Mouse (Mus musculus): ENCODE results near the gene Kcnh4.

The Kcnh4 gene

DNA sequence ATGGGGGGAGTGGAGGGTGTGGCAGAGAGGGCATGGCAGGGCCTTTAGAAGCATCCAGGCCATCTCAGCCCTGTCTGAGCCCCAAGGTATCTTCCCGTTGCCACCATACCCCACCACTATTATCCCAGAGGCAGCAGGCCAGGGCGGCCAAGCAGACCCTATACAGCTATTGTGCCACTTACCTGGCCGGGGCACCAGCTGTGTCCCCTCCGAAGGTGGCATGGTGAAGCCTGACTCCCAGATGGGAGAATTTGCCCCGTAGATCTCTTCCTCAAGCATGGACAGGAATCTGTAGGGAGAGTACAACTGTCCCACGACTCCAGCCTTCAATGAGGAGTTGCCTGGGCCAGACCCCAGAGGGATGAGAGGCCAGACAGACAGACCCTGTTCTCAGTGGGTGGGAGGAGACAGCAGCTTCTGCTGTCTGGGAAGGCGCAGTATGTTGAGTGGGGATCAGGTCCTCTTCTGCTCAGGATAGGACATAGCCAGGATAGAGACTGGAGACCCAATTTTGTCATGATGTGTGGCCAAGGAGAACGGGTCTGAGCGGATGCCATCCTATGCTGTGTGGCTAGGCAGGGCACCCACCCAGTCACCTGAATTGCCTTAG, 50.4 kb downstream of the Kcnh4 start:
- no peak for DNase-seq (ENCODE audit: low spot score)

DNA sequence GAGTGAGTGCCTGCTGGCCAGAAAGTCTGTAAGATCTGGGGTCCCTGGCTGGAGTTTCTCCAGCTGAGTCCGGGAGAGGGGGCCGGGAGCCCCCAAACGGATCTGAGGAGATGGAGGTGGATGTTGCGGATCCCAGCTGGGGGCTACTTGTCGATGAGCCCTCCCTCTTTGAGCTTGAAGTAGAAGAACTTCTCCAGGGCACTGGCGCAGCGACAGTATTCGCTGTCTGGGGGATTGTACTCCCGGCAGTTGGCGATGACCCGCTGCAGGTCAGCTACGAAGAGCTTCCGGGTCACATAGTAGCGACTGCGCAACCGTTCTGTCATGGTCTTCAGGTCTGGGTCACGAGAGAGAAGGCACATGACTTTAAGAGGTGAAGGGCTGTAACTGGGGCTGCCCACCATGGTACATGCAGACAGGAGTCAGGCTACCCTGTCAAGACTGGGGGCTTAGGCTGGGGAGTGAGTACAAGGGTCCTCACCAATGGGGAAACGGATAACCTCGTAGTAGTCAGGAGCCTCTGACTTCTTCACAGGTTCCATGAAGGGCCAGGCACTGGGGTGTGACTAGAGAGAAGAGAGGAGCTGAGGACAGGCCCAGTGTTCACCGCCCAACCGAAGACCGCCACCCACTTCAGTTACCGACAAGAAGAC, 54.5 kb downstream of the Kcnh4 start:
- DNase-seq (ENCODE audit: low spot score): no peak

DNA sequence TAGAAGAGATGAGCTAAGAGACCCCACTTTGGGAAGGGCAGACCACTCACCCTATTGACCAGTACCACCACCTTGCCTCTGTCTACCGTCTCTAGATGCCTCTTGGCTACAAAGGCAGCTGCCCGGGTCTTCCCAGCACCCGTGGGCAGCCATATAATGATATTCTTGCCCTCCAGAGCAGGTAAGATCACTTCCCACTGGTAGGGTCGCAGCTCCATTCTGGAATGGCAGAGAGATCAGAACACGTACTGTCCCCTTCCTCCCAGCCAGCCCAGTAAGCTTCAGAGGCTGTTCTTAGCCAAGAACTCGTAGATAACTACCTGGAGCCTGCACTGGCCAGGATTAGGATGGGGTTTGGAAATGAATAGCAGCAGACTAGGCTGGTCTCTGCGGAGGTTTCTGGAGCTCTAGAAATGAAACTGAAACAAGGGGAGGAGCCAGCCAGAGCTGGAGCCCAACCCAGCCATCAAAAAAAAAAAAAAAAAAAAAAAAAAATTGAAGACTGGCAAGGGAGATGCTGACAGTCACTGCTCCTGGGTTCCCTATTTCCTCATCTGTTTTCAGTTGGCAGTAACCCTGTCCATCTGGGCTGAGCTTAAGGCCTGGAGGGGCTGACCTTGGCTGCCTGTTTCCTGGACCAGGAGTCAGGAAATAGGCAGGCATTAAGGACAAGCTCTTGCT, 55.8 kb downstream of the Kcnh4 start, which contains the start of gene Dhx58:
Gene Dhx58 (minus strand): TSS at position 421 of the 681 bp plus-strand sequence.
- peak; percentile 91 for DNase-seq (ENCODE audit: low spot score)

DNA sequence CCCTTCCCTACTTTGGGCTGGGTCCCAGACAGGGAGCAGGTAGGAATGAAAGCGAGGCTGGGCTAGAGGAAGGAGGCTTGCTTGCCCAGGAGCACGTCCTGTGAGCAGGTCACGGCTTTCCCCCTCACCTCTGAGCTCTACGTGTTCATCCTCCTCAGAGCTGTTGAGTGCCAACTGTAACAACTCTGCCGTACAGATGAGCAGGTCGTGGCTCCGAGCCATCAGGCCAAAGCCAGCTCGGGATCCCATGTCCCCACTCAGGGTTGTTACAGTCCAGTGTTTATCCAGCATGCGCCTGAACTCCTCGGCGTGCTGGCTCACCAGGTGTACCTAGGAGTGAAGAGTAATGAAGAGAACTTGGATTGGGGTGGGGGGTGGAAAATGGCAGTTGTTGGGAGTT, 56.4 kb downstream of the Kcnh4 start:
- DNase-seq (ENCODE audit: low spot score): no peak

DNA sequence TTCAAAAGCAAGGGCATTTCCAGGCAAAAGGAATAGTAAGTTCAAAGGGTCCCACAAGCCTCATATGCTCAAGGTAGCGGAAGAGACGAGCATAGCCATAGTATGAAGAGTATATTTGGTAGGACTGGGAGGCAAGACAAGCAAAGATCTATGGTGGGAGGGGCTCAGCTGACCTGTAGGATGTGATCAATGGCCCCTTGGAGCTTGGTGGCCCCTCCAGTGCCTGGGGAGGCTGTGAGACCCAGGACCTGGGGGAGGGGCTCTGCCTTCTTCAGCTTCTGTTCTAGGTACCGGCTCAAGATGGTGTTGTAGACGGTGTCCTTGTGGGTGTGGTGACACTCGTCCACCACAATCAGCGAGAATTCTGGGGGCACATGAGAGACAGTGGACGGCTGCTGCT, 56.8 kb downstream of the Kcnh4 start:
- DNase-seq (ENCODE audit: low spot score): no peak

DNA sequence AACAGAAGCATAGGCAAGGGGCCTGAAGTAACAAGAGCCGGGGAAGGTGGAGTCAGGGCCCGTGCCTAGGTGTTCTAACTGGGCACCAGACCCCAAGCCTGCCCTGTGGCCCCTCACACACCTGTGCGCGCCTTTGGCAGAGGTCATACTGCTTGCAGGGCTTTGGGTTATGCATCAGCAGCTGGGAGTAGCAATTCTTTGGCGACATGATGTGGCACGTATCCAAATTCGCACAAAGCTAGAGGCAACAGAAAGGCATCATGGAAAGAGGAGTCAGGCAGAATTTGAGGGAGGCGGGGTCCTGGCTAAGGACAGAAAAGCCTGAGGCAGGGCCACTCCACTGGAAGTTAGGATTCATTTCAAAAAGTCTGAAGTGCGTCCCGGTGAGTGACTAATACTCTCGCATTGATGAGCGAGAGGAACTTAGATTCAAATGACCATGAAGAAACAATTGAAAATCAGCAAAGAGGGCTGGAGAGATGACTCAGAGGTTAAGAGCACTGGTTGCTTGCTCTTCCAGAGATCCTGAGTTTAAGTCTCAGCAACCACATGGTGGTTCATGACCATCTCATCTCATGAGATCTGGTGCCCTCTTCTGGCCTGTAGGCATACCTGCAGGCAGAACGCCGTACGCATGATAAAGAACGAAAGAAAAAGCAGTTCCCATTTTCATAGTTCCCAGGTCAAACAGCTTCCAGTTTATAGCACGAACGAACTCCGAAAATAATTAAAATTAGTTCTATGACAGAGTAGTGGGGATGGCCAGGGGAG, 57.5 kb downstream of the Kcnh4 start:
- peak; percentile 88 for DNase-seq (ENCODE audit: low spot score)

DNA sequence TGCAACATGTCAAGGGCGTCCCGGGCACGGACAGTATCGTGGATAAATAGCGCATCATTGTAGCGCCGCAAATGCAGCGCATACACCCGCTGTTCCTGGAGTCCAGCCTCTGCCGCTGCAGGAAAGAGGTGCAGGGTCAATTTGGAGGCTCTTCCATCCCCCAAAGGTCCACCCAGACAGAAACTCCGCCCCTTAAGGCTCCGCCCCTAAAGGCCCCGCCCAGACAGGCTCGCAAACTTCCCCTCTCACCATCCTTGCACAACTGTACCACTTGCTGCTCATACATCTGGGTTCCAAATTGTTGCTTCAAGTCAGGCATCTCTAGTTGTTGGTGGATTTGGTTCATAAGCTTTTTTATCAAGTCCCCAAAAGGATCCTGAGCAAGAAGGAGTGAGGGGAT, 58.4 kb downstream of the Kcnh4 start:
- no peak for DNase-seq (ENCODE audit: low spot score)

DNA sequence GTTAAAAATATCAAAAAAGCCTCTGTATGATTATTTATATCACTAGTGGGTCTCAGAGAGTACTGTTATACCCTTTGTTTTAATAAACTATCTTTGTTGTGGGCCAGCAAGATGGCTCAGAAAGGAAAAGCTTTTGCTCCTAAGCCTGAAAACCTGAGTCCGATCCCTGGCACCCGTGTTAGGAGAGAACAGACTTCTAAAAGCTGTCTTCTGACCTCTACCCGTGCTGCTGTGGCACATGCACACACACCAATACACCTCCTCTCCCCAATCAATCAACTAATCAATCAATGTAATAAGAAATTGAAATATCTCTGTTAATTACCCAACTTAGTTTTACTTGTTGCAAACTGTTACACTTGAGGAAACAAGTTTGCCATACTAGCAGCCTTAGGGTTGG, 59.0 kb downstream of the Kcnh4 start:
- DNase-seq (ENCODE audit: low spot score): no peak

DNA sequence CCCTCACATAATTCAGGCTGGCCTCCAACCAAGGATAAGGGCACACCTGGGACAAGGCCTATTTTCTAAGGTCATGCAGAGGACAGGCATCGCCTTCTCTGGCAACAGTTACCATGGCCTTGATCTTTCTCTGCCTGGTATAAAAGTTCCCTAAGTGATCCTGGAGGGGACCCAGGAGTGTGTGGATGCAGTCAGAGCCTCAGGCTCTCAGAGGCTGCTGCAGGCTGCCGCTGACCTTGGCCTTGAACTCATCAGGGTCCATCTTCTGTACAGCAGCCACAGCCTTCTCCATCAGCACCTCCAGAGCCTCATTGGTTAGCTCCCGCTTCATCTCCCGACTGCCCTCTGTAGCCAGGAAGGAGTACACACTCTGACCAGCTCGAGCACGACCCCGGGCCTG, 61.8 kb downstream of the Kcnh4 start:
- no peak for DNase-seq (ENCODE audit: low spot score)

DNA sequence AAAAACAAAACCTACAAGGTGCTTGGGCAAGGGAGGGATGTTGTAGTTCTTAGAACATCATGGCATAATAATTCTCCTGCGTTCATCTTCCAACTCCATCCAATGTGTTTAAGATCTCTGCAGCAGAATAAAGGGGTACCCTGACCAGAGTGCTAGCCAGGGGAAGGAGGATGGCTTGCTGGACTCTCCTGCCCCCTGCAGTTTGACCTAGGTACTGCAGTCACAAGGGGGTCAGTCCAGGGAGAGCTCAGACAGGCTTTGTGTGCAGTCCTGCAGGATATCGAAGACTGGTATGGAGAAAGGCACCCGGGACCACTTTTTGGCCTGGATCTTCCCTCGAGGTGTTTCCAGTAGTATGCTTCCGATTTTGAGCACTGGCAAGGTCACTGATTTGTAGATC, 64.8 kb downstream of the Kcnh4 start:
- DNase-seq (ENCODE audit: low spot score): peak; percentile 65

DNA sequence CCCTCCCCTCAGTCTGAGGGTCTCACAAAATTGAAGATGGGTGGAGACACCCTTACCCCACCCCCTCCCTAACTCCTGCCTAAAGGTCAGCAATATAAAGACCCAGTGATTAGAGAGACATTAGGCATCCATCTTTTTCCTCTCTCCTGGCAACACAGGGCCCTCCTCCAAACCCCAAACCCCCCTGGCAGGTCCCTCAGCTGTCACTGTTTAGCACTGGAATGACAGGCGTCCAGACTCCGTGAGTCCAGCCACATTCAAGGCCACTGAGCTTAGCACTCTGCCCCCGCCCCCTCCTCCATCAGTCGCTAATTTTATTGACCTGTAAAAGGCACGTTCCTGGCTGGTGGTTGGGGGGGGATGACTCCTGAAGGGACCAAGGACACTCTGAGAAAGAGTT, 66.6 kb downstream of the Kcnh4 start:
- DNase-seq (ENCODE audit: low spot score): no peak

DNA sequence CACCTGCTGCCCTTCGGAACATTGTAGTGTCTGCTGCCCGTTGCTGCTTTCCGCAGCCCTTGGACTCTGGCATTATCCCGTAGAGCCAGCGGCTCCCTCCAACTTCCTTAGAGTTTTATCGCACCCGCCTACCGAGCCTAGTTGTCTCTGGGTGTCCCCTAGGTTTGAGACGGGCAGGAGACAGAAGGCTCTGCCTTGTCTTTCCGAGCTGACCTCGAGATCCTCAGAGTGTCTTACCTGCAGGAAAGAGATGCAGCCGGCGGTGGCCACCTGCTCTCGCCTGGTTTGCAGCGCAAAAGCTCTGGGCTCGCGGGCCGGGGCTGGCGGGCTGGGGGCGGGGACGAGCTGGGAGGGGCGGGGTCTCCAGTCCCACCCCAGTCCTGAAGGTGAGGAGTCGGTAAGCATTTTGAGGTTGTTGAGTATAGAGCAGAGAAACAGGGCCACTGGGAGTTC, 67.6 kb downstream of the Kcnh4 start, which contains the start of gene Zfp385c:
Gene Zfp385c (minus strand): TSS at position 292 of the 453 bp plus-strand sequence.
- no peak for DNase-seq (ENCODE audit: low spot score)

DNA sequence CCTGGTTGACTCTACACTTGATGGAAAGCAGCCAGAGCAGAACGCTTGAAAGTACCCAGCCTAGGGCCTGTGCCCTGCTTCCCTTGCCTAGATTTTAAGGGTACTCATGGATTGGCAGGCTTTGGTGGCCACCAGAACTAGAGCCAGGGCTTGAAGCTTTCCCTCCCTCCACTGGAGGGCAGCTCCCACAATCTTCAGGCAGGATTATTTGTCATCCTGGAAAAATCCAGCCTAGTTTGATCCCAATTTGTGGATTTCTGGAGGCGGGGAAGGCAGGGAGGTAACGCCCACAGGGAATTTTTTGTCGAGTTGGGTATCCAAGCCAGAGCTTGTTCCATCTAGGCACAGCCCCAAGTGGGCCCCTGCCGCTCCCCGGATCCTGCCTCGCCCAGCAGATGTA, 69.4 kb downstream of the Kcnh4 start:
- peak; percentile 6 for DNase-seq (ENCODE audit: low spot score)

Measured in adipocyte (in vitro differentiated cells).